Comparison of ENCODE assay signal across 28 mouse cellular contexts in the genomic region with DNA sequence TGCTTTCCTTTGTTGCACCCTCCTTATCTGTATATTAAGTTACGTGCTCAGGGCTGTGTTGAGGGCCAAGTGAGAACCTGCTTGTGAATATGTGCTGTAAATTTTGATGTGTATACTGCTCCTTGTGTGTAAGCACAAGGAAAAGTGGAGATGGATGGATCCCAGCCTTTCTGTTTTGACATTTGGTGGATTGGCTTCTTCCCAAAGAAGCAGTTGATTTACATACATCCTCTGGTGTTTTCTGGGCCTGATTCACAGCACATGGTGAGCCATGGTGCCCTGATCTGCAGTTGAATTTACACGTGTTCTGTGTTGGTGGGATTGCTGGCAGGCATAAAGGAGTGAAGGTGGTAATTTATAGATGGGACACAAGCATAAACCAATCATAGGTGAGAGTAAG.
DNase-seq lines count a peak whose midpoint lies in the region; ATAC-seq lines count a peak whose summit lies in the region.
"Had no signal": no experiment of that assay in that cellular context is flagged by ENCODE, and none has a peak within 500 bp of the region (broad histone marks: within the 10 kb centered on the region; RNA-seq: fewer than 3 reads in every experiment).

No protein-coding gene starts in this region.

- H3K4me2 ChIP-seq in forebrain, embryonic 14.5 days (ENCODE audit: low read length) = no peak overlapping the region
- no peak overlapping the region for H3K4me2 ChIP-seq in forebrain, embryonic 16.5 days (ENCODE audit: low read length)
- H3K4me2 ChIP-seq: embryonic facial prominence, embryonic 13.5 days; heart, embryonic 11.5 days; hindbrain, embryonic 12.5 days; liver, embryonic 13.5 days; midbrain, embryonic 13.5 days had no signal

- DNase-seq in forebrain, embryonic 14.5 days (ENCODE audit: low spot score) = peak; percentile 80
- DNase-seq in forebrain, embryonic 10.5 days (ENCODE audit: extremely low spot score, low spot score) = no peak
- DNase-seq in layer of hippocampus, adult 18-20 months (ENCODE audit: low spot score in 2 of 2) = peak; percentile 13 to 50
- DNase-seq in layer of hippocampus, postnatal 25 days (ENCODE audit: extremely low spot score in 1 of 2, low spot score in 1 of 2) = no peak
- DNase-seq in ovary, postnatal 10 days (ENCODE audit: low spot score) = no peak
- DNase-seq in right cerebral cortex, postnatal 25 days = no peak
- DNase-seq: adrenal gland, adult 2 months; B cell, adult 2 months; cerebellum, postnatal 25 days; embryo, embryonic 11 days; gastrocnemius, postnatal 10 days; kidney, adult 11 months; liver, embryonic 13.5 days; lung, adult 2 months; lung, postnatal 36 days; right cerebral cortex, postnatal 14 days; spleen, adult 18-20 months had no signal

- WGBS in forebrain, embryonic 14.5 days = 62% methylated on average over 2 of the region's 2 CpGs
- 74% methylated on average over 2 of the region's 2 CpGs for WGBS in forebrain, embryonic 10.5 days
- 45% methylated on average over 2 of the region's 2 CpGs for WGBS in forebrain, embryonic 16.5 days

- no peaks in the 10 kb centered on the region for H3K36me3 ChIP-seq in forebrain, embryonic 14.5 days (ENCODE audit: control insufficient read depth, insufficient read depth, low read length)
- H3K36me3 ChIP-seq in forebrain, embryonic 10.5 days (replicated peaks) = no peaks in the 10 kb centered on the region
- H3K36me3 ChIP-seq in forebrain, embryonic 16.5 days (ENCODE audit: control insufficient read depth, insufficient read depth) = no peaks in the 10 kb centered on the region
- H3K36me3 ChIP-seq: embryonic facial prominence, embryonic 13.5 days; G1E; hindbrain, embryonic 12.5 days; liver, embryonic 13.5 days; midbrain, embryonic 13.5 days had no signal

- no peak overlapping the region for H3K4me3 ChIP-seq in forebrain, embryonic 14.5 days (ENCODE audit: low read depth, low read length)
- H3K4me3 ChIP-seq in forebrain, embryonic 10.5 days = no peak overlapping the region
- H3K4me3 ChIP-seq in forebrain, embryonic 16.5 days (replicated peaks; ENCODE audit: low read length) = no peak overlapping the region
- H3K4me3 ChIP-seq: embryonic facial prominence, embryonic 13.5 days; erythroblast, embryonic 14.5 days; hindbrain, embryonic 12.5 days; left cerebral cortex, adult 2 months; liver, embryonic 13.5 days; megakaryocyte, embryonic 14.5 days; midbrain, embryonic 13.5 days had no signal

- no peaks in the 10 kb centered on the region for H3K4me1 ChIP-seq in forebrain, embryonic 14.5 days (ENCODE audit: control insufficient read depth, insufficient read depth, low read length)
- H3K4me1 ChIP-seq in forebrain, embryonic 10.5 days = no peaks in the 10 kb centered on the region
- H3K4me1 ChIP-seq in forebrain, embryonic 16.5 days (replicated peaks; ENCODE audit: control insufficient read depth, insufficient read depth, low read length) = peaks cover 8% of the 10 kb centered on the region
- H3K4me1 ChIP-seq: embryonic facial prominence, embryonic 13.5 days; hindbrain, embryonic 12.5 days; liver, embryonic 13.5 days; megakaryocyte, embryonic 14.5 days; midbrain, embryonic 13.5 days had no signal

- H3K27ac ChIP-seq in forebrain, embryonic 14.5 days (ENCODE audit: low read depth, low read length) = no peak overlapping the region
- no peak overlapping the region for H3K27ac ChIP-seq in forebrain, embryonic 10.5 days
- H3K27ac ChIP-seq in forebrain, embryonic 16.5 days (ENCODE audit: low read length) = no peak overlapping the region; the same call in 1 of the 2 replicates
- H3K27ac ChIP-seq: embryonic facial prominence, embryonic 13.5 days; hindbrain, embryonic 12.5 days; left cerebral cortex, adult 2 months; liver, embryonic 13.5 days; midbrain, embryonic 13.5 days had no signal

- H3K27me3 ChIP-seq in forebrain, embryonic 14.5 days (replicated peaks; ENCODE audit: control insufficient read depth, insufficient read depth, low read length) = no peaks in the 10 kb centered on the region
- H3K27me3 ChIP-seq in forebrain, embryonic 10.5 days (ENCODE audit: poor library complexity, severe bottlenecking) = no peaks in the 10 kb centered on the region
- no peaks in the 10 kb centered on the region for H3K27me3 ChIP-seq in forebrain, embryonic 16.5 days (replicated peaks; ENCODE audit: control insufficient read depth, insufficient read depth, low read length)
- H3K27me3 ChIP-seq: CH12.LX; embryonic facial prominence, embryonic 13.5 days; hindbrain, embryonic 12.5 days; liver, embryonic 13.5 days; megakaryocyte, embryonic 14.5 days; midbrain, embryonic 13.5 days; Patski had no signal

- H3K9ac ChIP-seq in forebrain, embryonic 14.5 days (ENCODE audit: low read length) = no peak overlapping the region
- H3K9ac ChIP-seq in forebrain, embryonic 16.5 days (replicated peaks; ENCODE audit: low read depth, low read length) = no peak overlapping the region
- H3K9ac ChIP-seq: embryonic facial prominence, embryonic 13.5 days; hindbrain, embryonic 12.5 days; liver, embryonic 13.5 days; midbrain, embryonic 13.5 days had no signal

- ATAC-seq in forebrain, embryonic 14.5 days = peak; percentile 86
- peak; percentile 91 for ATAC-seq in forebrain, embryonic 16.5 days
- ATAC-seq: midbrain, embryonic 13.5 days; Patski had no signal

- no peaks in the 10 kb centered on the region for H3K9me3 ChIP-seq in forebrain, embryonic 14.5 days (replicated peaks; ENCODE audit: control insufficient read depth, low read length)
- no peaks in the 10 kb centered on the region for H3K9me3 ChIP-seq in forebrain, embryonic 10.5 days
- no peaks in the 10 kb centered on the region for H3K9me3 ChIP-seq in forebrain, embryonic 16.5 days (ENCODE audit: control insufficient read depth, low read length)
- H3K9me3 ChIP-seq: embryonic facial prominence, embryonic 13.5 days; hindbrain, embryonic 12.5 days; midbrain, embryonic 13.5 days had no signal

Comparison
In these comparisons a context has a peak if more than half of its experiments do, and no peak if none do; other contexts are left out.
1. DNase-seq: peak in forebrain, embryonic 14.5 days (single experiment) and layer of hippocampus, adult 18-20 months (2 of 2); none in forebrain, embryonic 10.5 days (single experiment), layer of hippocampus, postnatal 25 days (0 of 2), ovary, postnatal 10 days (single experiment) and right cerebral cortex, postnatal 25 days (single experiment).